Mouse (Mus musculus) heart, embryonic 13.5 days (tissue): ENCODE measurements at regions not wholly inside any gene's neighbourhood (a gene's known extent, or its start where the extent isn't known, plus 50 kb on each side); places are given as distances from the start of the nearest gene placed in this dataset.

Experiments
- ATAC-seq: fragments of 200-750 bp; cut with Nextera tagmentation; 2 replicates; pipeline ENCODE4 v1.8.0; 2017; ENCODE audit warnings: moderate TSS enrichment; ENCODE audit not compliant: insufficient number of reproducible peaks, low FRiP score, low TSS enrichment; ENCODE audit errors: extremely low read depth
- H3K27ac ChIP-seq: fragments of 300-500 bp; sonication (generic); replicated peaks from 2 replicates; pipeline ENCODE4 v1.5.1; 2015; ENCODE audit warnings: moderate library complexity, mild to moderate bottlenecking, inconsistent platforms
- H3K27me3 ChIP-seq: fragments of 300-500 bp; sonication (generic); replicated peaks from 2 replicates; pipeline ENCODE4 v1.6.1; 2015; ENCODE audit warnings: mild to moderate bottlenecking, inconsistent platforms
- H3K36me3 ChIP-seq: fragments of 300-500 bp; sonication (generic); 2 replicates; pipeline ENCODE4 v1.6.1; 2015; ENCODE audit warnings: mild to moderate bottlenecking, inconsistent platforms
- H3K4me1 ChIP-seq: fragments of 300-500 bp; sonication (generic); 2 replicates; pipeline ENCODE4 v1.6.1; 2015; ENCODE audit warnings: inconsistent platforms
- H3K4me2 ChIP-seq: fragments of 300-500 bp; sonication (generic); 2 replicates; pipeline ENCODE4 v1.6.1; 2015; ENCODE audit warnings: inconsistent platforms, mild to moderate bottlenecking, moderate library complexity
- H3K4me3 ChIP-seq: fragments of 300-500 bp; sonication (generic); 2 replicates; pipeline ENCODE4 v1.5.1; 2015; ENCODE audit warnings: moderate library complexity, mild to moderate bottlenecking, inconsistent platforms
- H3K9ac ChIP-seq: fragments of 300-500 bp; sonication (generic); 2 replicates; pipeline ENCODE4 v1.6.1; 2015; ENCODE audit warnings: inconsistent platforms, mild to moderate bottlenecking, moderate library complexity
- H3K9me3 ChIP-seq: fragments of 300-500 bp; sonication (generic); 2 replicates; pipeline ENCODE4 v1.6.1; 2016; ENCODE audit warnings: inconsistent platforms
- WGBS: fragments of 180-500 bp; shearing (Covaris S2); methylation state at CpG from one replicate; pipeline ENCODE4 v1.1.7; 2015; ENCODE audit warnings: mixed read lengths; 5-methylcytosine and 5-hydroxymethylcytosine counted together

DNA sequence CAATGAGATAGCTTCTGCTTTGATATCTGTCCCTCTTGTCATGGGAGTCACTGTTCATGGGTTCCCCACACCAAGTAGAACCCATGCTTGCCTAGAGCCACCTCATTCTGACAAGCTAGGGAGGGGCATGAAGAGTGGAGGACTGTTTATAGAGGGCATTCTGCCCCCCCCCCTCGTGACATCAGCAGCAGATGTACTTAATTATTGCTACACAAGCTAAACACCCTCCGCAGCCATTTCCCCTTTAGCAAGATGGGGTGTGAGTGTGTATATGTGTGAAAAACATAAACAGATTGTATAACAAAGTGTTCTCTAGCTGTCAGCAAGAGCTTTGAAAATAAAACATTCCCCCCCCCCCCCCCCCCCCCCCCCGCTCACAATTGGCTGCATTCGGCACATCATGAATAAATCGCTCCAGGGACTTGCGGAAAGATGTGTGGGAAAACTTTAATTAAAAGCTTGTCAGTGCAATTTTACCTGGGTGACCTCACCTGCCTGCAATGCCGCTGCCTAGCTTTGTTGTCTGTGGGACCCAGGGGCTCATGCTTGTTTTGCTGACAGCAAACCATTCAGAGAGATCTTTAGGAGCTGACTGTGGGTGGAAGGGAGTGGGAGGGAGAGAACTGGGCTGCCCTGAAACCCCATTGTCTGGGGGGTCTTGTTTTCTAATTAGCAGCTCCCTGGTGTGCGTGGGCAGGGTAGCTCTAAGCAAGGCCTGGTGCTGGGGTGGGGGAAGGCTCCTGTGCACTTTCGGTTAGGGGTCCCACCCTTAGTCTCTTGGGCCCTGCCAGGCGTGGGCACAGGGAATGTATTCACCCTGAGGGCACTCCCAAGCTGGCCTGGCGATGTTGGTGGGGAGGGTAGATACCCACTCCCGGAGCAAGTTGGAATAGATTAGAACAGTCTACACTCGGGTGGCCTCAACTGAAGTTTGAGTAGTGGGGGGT lies 63.4 kb downstream of the Irx2 start:
- no peaks in the 10 kb centered on the region for H3K36me3 ChIP-seq
- no peaks in the 10 kb centered on the region for H3K9me3 ChIP-seq
- no peaks in the 10 kb centered on the region for H3K27me3 ChIP-seq
- 72% methylated on average over 13 of the region's 13 CpGs for WGBS
- no peak overlapping the region for H3K4me3 ChIP-seq
- H3K27ac ChIP-seq: no peak overlapping the region
- H3K4me2 ChIP-seq: no peak overlapping the region
- no peak overlapping the region for H3K9ac ChIP-seq
- no peak for ATAC-seq
- no peaks in the 10 kb centered on the region for H3K4me1 ChIP-seq

DNA sequence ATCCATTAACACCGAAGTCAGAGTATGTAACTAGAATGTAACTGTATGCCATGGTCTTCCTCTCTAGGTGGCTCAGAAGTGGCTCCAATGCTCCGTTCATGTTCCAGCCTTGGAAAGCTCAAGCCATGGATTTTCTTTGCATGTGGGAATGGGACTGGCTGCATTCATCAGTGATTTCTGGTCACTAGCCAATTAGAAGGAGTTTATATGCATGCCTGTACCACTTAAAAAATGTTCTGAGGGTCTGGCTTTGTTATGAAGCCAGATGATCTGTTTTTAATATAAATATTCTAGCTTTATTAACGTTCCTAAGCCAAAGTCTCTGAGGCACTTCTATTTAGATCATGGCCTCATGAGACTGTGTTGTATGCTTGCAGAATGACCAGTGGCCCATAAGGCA lies 78.8 kb downstream of the Irx2 start:
- Histone ChIP-seq H3K4me1 (peaks cover 3% of the 10 kb centered on the region; the same call in 1 of the 2 replicates), H3K9me3 (no peaks in the 10 kb centered on the region), H3K4me3 (no peak overlapping the region), H3K36me3 (no peaks in the 10 kb centered on the region), H3K27me3 (no peaks in the 10 kb centered on the region), H3K4me2 (no peak overlapping the region), H3K27ac (no peak overlapping the region), H3K9ac (no peak overlapping the region)
- no peak for ATAC-seq
- whole genome bisulfite sequencing: 65% methylated on average over 3 of the region's 3 CpGs

DNA sequence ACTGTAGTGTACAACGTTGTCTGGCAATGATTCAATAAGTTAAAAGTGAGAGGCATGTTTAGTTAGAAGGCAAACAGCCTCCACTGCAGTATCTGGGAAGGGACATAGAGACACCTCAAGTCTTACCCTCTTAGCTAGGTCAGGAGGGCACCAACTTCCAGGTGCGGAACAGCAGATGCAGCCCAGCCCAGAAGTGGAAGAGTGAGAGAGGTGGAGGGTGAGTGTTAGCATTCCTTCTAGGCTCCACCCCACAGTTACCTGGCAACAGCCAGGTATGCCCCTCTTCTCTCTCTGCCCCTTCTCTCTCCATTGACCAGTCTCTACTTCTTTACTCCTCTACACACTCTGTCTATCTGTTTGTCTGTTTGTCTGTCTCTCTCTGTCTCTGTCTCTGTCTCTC lies 80.1 kb downstream of the Irx2 start:
- ATAC-seq: no peak
- H3K27ac ChIP-seq: no peak overlapping the region
- no peak overlapping the region for H3K4me3 ChIP-seq
- no peak overlapping the region for H3K4me2 ChIP-seq
- H3K36me3 ChIP-seq: no peaks in the 10 kb centered on the region
- peaks cover 3% of the 10 kb centered on the region; the same call in 1 of the 2 replicates for H3K4me1 ChIP-seq
- H3K9me3 ChIP-seq: no peaks in the 10 kb centered on the region
- no peak overlapping the region for H3K9ac ChIP-seq
- WGBS: 67% methylated on average over 2 of the region's 2 CpGs
- H3K27me3 ChIP-seq: no peaks in the 10 kb centered on the region

DNA sequence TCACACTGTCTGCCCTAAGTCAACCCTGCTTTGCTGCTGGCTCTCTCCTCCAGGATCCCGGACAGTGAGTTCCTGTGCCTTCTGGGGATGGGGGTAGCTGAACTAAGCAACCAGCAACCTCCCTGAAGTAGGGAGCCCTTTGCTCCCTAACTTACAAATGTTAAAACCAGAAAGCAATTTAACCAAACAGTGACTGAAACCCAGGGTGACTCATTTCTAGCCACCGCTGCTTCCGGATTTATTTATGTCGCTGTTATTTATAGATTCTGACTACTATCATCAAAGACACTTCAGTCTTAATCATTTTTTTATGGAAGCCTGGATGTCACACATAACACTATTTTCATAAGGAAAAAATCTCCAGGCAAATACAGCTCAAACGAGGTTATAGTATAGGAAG lies 81.4 kb downstream of the Irx2 start:
- Histone ChIP-seq H3K4me2 (peak overlapping the region; percentile 13; the same call in 1 of the 2 replicates), H3K9me3 (no peaks in the 10 kb centered on the region), H3K4me3 (no peak overlapping the region), H3K27ac (no peak overlapping the region), H3K9ac (no peak overlapping the region), H3K27me3 (no peaks in the 10 kb centered on the region), H3K36me3 (no peaks in the 10 kb centered on the region), H3K4me1 (peaks cover 3% of the 10 kb centered on the region; the same call in 1 of the 2 replicates)
- WGBS: 55% methylated on average over 5 of the region's 5 CpGs
- no peak for ATAC-seq

DNA sequence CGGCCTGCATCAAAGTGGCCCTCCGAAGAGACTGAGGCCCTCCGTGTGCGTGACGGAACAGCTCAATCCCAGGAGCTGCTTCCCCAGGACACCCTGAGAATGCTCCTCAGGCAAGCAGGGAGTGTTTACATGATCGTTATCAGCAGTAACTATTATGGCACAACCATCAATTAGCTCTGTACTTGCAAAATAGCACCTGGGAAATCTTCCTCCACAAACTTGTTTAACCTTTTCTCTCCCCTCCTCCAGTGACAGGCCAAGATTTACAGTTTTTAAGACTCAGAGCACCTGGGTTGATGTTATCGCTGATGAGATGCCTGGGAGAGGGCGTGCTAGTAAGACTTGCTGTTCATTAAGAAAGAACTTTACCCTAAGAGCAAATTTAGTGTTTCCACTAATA lies 82.5 kb downstream of the Irx2 start:
- ATAC-seq: no peak
- no peaks in the 10 kb centered on the region for H3K9me3 ChIP-seq
- H3K36me3 ChIP-seq: no peaks in the 10 kb centered on the region
- H3K9ac ChIP-seq: no peak overlapping the region
- H3K27ac ChIP-seq: no peak overlapping the region
- peaks cover 3% of the 10 kb centered on the region; the same call in 1 of the 2 replicates for H3K4me1 ChIP-seq
- no peak overlapping the region for H3K4me3 ChIP-seq
- H3K27me3 ChIP-seq: no peaks in the 10 kb centered on the region
- H3K4me2 ChIP-seq: no peak overlapping the region
- 63% methylated on average over 8 of the region's 8 CpGs for WGBS

DNA sequence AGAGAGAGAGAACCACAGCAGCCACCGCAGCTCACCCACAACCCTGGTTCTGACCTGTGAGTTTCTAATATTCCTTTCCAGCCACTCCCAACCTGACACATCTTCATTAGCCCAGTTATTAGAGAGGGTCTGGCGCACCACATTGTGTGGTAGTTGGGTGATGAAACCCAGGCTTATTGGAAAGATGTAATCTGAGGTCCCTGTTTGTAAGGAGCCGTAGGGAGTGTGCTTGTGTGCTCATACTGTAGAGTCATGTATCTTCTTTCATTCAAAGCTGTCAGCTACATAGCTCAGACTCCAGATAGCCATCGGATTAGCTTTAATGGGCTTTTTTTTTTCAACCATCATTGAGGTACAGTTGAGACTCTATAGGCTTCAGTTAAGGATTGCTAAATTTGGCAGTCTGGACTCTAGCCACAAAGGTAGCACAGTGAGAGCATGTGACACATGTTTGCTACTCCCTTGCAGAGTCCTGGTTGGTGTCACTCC lies 83.3 kb downstream of the Irx2 start:
- Histone ChIP-seq H3K4me2 (no peak overlapping the region), H3K4me3 (no peak overlapping the region), H3K9me3 (no peaks in the 10 kb centered on the region), H3K36me3 (no peaks in the 10 kb centered on the region), H3K27me3 (no peaks in the 10 kb centered on the region), H3K9ac (no peak overlapping the region), H3K27ac (no peak overlapping the region), H3K4me1 (peaks cover 3% of the 10 kb centered on the region; the same call in 1 of the 2 replicates)
- no peak for ATAC-seq
- 67% methylated on average over 4 of the region's 4 CpGs for WGBS

DNA sequence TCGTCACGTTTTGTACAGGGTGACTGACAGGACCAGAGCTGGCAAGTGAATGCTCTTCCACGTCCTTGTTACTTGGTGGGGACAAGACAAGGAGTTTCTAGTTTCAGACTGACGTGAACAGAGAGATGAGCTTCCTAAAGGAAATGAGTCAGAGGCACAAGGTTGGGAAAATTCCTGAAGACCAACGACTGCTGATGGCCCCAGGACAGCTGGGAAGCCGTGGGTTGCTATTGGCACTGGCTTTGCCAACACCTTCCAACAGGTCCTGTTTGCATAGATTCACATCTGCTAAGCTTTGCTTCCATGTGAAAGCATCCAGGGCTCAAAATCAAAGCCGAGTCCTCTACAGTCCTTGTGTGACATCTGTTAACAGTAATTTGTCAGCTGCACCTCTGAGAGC lies 86.2 kb downstream of the Irx2 start:
- no peak overlapping the region for H3K27ac ChIP-seq
- 39% methylated on average over 7 of the region's 7 CpGs for WGBS

DNA sequence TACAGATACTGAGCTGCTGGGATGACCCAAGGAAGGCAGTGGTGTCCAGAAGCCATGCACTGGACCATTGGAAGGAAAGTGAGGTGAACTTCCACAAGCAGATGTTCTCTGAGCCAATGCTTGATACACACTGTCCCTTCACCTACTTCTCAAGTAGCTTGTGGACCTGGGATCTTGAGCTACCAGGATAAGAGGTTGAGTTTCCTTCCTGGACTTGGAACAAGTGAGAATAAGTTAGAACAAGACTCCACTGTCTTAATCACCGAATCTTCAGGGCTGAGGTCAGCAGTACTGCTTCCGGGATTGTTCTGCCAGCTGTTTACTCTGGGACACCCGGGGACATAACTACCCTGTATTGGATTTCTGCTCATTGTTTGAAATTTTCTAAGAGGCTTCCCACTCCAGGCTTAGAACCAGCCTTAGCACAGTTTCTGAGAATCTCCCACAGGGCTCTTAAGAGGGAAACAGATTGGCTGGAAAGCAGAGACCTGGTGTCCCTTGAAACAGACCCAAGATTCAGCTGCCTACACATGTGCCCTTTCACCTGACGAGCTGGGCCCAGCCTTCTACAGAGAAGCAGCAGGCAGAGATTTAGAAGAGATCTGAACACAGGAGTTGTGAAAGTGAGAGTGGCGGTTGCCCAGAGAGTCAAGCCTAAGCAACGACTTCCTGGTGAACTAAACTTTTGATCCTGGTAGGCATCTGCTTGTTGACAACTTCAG lies 87.5 kb downstream of the Irx2 start:
- no peak for ATAC-seq
- no peak overlapping the region for H3K9ac ChIP-seq
- H3K4me3 ChIP-seq: no peak overlapping the region
- no peaks in the 10 kb centered on the region for H3K4me1 ChIP-seq
- H3K27me3 ChIP-seq: no peaks in the 10 kb centered on the region
- no peak overlapping the region for H3K4me2 ChIP-seq
- no peaks in the 10 kb centered on the region for H3K36me3 ChIP-seq
- WGBS: 65% methylated on average over 6 of the region's 6 CpGs
- H3K9me3 ChIP-seq: no peaks in the 10 kb centered on the region
- H3K27ac ChIP-seq: no peak overlapping the region

More for the DNA sequence above, 86.2 kb downstream of the Irx2 start:
- Histone ChIP-seq H3K36me3 (no peaks in the 10 kb centered on the region), H3K27me3 (no peaks in the 10 kb centered on the region), H3K9me3 (no peaks in the 10 kb centered on the region), H3K4me1 (peaks cover 3% of the 10 kb centered on the region; the same call in 1 of the 2 replicates), H3K9ac (no peak overlapping the region), H3K4me3 (no peak overlapping the region), H3K4me2 (no peak overlapping the region)
- ATAC-seq: no peak

DNA sequence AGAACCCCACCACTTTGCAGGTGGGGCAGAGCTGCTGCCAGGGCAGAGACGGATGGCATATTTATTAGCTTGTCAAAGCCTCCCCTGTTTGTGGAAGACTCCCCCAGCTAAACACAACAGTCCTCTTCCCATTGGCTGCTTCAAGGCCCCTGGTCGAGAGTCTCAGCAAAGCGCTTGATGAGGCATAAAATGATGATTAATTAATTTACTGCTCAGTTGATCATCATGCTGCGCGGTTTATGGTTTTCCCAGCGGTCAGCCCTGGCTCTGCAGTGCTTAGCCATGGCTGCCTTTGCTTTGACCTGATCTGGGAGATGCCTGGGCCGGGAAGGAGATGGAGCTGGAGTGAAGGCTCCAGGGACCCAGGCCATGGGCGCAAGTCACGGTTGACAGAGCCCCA lies 98.5 kb downstream of the Irx2 start:
- 78% methylated on average over 9 of the region's 9 CpGs for WGBS
- H3K4me3 ChIP-seq: no peak overlapping the region
- ATAC-seq: no peak

DNA sequence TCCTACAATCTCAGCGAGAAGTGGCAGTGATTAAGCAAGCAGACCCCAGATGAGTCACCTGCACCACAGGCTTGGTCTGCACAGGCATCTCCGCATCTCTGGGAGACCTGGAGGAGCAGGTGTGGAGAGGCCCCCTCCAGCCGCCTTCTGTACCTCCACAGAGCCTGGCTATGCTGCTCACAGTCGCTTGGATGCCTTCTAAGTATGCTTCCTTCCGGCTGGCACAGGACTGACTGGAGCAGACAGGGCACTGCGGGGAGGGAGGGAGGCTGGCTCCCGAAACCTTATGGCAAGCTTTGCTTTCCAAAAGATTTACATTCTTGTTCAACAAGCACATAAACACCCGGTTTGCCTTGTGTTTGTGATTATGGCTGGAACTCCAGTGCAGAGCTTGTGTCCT lies 107.3 kb downstream of the Irx2 start:
- WGBS: 76% methylated on average over 8 of the region's 8 CpGs
- Histone ChIP-seq H3K4me1 (no peaks in the 10 kb centered on the region), H3K9me3 (no peaks in the 10 kb centered on the region), H3K27ac (no peak overlapping the region), H3K9ac (no peak overlapping the region), H3K36me3 (no peaks in the 10 kb centered on the region), H3K4me2 (no peak overlapping the region), H3K27me3 (no peaks in the 10 kb centered on the region), H3K4me3 (no peak overlapping the region)
- no peak for ATAC-seq

More for the DNA sequence above, 98.5 kb downstream of the Irx2 start:
- Histone ChIP-seq H3K9me3 (no peaks in the 10 kb centered on the region), H3K4me1 (no peaks in the 10 kb centered on the region), H3K27me3 (no peaks in the 10 kb centered on the region), H3K36me3 (no peaks in the 10 kb centered on the region), H3K9ac (no peak overlapping the region), H3K4me2 (no peak overlapping the region), H3K27ac (no peak overlapping the region)

DNA sequence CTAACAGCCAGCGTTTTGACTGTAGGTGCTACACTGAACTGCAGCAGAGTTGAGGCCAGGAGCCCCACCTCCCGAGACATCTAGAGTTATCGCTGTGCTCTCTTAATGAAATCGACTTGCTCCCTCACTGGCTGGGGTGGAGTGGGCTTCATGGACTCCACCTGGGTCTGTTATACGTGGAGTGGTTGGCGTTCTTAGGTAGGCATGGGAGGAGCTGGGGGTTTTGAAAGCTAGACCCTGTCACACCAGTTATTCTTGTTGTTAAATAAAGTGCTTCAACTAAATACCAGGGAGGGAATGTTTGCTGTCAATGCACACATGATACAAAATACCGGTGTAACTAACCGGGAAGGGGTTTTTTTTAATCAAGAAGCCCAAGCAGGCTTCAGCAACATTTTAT lies 108.4 kb downstream of the Irx2 start:
- Histone ChIP-seq H3K9ac (no peak overlapping the region), H3K36me3 (no peaks in the 10 kb centered on the region), H3K27me3 (no peaks in the 10 kb centered on the region), H3K9me3 (no peaks in the 10 kb centered on the region), H3K4me3 (no peak overlapping the region), H3K4me2 (no peak overlapping the region), H3K4me1 (no peaks in the 10 kb centered on the region), H3K27ac (no peak overlapping the region)
- 70% methylated on average over 8 of the region's 8 CpGs for WGBS
- ATAC-seq: no peak
